Mouse (Mus musculus): ENCODE measurements around the gene Dab2ip.

Dab2ip gene

DNA sequence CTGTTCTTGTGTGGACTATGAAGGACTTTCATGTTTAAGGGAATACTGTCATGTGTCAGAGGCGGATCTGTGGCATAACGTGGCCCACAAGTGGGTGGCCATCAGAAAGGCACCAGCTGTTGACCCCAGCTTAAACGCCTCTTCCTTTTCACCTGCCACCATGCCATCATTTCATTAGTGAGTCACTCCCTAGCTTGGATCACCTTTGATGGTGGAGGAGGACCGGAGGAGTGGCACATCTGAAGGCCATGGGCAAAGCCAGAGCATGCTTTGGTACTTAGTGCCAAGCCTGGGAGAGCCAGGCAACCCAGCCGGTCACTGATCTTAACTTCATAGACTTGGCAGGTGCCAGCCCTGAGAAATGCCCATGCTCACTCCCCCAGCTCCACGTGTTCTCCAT lies 96.7 kb downstream of the Dab2ip start:
- DNase-seq (ENCODE audit: low read depth, low spot score) = no peak

DNA sequence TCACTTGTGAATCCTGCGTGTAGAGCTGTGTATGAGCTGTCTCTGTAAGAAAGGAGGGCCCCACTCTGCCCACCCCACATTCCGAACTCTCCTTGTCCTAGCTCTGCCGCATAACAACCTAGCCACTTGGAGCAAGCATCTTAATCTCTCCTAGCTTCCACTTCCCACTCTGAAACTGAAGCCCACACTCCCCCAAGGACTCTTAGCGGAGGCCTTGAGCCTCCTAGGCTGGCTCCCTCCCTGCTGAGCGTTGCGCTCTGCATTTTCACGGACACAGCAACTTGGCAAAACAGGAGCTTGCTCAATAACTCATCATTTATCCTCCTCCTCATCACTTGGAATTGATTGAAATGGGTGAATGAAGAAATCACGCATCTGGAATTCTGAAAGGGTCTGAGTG lies 97.9 kb downstream of the Dab2ip start:
- no peak for DNase-seq (ENCODE audit: low read depth, low spot score)

DNA sequence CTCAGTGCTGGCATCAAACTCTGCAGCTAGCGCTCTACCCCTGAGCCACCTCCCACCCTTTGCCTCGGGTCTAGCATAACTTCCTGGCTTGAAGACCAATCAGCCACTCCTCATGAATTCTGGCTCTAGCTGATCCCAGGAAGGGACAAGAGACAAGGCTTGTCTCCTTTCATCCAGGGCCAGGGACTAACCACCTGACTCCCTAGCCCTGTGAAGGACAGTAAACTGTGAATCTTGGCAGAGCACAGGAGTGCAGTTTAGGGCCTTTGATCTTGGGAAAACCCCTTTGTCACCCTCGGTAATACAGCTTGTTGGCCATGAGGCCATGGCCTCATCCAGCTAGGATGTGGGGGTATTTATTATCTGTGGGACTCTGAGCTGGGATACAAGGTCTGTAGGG lies 100.2 kb downstream of the Dab2ip start:
- DNase-seq (ENCODE audit: low read depth, low spot score) = no peak

DNA sequence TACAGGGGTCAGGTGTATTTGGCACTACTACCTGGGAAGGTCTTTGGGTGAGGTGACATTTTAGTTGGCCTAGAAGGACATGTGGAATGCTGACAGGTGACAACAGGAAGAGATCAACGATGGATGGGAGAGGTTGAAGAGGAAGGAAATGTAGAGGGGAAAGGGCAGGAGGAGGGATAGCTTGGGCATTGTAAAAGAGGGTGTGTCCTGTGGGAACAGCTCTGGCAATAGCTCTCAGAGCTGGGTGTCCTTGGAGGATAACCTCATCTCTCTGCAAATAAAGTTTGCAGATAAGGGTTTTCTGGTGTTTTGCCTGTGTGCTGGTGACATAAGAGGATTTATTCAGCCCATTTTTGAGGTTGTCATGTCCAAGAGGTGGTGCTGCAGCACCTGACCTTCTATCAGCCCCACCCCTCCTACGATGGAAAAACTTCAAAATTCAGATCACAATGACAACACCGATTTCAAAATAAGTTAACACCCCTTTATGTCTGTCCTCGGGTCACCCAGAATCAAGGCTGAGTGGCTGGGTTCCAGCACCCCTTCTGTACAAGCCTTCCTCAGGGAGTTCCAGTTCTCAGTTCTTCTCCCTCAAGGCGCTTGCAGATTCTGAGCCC lies 101.6 kb downstream of the Dab2ip start:
- DNase-seq (ENCODE audit: low read depth, low spot score) = no peak

DNA sequence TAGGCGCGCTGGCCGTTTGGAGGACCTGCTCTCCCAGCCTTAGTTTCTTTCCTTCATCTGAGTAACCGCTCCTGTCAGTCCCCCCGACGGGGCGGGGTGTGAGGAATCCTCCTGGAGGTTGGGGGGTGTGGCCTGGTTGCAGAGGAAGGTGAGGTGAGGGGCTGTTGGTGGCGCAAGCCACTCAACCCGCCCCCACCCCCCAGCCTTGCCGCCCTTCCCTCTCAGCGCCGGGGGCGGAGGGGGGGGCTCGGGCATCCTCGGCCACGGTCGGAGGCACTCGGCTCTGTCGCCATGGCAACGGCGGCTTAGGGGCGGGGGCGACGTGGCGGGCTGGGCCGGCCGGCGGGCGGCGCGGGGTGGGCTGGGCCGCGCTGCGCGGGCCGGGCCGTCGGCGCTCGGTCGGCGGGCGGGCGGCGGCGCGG lies 102.9 kb downstream of the Dab2ip start:
- DNase-seq (ENCODE audit: low read depth, low spot score) = peak; percentile 94

DNA sequence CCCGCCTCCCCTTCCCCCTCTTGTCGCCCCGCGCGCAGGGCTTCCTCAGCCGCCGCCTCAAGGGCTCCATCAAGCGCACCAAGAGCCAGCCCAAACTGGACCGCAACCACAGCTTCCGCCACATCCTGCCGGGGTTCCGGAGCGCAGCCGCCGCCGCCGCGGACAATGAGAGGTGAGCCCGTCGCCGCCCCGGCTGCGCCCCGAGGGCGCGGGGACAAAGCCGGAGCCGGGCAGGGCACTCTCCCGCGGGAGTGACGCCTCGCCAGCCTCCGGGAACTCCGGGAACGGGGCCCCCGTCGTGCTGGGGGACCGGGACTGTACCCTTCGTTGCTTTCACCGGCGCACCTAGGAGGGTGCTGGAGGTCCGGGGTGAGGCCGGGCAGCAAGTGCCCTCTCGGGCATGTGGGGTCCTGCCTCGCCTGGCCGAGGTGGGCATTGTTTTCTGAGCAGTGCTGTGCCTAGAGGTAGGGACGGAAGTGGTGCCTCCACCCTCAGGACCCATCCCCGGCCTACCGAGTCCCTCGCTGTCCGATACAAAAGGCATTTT lies 103.5 kb downstream of the Dab2ip start:
- DNase-seq (ENCODE audit: low read depth, low spot score) = peak; percentile 64

DNA sequence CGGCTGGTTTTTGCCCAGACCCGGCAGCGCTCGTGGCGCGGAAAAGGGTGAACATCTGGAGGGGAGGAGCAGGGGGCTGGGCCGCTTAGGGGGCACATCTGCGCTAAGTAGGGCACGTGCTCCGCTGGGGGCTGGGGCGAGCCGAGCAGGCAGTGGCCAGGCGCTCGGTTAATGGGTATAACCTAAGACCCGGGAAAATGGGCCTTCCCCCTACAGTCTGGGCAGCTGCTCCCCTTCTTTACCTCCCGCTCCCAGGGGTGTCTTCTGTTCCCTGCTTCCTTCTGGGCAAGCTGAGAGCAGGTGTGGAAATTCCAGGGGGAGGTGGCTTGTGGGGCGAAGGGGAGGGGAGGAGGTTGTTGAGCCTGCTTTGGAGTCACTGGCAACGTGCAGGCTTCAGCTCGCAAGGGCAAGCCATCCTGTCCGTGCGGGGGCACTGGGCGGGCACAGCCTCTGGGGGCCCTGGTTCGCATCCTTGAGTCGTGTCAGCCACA lies 104.0 kb downstream of the Dab2ip start:
- DNase-seq (ENCODE audit: low read depth, low spot score) = peak; percentile 72

DNA sequence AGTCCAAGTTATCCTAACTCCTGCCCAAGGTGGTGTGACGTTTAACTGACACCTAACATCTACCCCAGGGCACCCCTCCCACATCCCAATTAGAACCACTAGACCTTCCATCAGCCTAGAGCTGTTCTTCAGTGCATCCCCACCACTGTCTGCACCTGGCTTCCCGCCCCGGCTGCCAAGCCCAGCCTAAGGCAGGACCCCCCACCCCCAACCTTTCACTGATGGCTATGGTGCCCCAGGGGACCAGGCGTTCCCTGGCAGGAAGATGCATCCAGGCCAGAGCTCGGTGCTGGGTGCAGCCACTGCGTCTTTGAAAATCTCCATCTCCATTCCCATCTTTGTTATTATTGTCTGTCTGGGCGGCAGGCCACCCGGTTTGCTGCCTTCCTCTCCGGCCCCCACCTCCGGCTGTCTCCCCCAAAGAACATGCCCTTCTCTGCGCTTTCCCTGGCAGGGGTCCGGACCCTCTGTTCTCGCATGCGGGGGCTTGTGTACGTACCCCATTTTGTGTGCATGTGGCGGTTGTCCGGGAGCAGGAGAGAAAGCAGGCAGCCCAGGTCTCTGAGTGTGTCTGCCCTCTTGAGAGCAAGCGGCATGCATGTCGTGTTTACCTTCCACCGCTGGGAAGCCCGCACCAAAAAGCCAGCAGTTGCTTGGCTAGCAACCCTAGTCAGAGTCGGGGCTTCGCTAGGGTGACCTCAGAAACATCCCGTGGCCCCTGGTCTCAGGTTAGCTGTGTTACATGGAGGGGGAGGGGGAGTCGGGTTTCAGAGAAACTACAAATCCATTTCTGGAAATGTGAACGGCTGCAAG lies 104.9 kb downstream of the Dab2ip start:
- peak; percentile 45 for DNase-seq (ENCODE audit: low read depth, low spot score)

DNA sequence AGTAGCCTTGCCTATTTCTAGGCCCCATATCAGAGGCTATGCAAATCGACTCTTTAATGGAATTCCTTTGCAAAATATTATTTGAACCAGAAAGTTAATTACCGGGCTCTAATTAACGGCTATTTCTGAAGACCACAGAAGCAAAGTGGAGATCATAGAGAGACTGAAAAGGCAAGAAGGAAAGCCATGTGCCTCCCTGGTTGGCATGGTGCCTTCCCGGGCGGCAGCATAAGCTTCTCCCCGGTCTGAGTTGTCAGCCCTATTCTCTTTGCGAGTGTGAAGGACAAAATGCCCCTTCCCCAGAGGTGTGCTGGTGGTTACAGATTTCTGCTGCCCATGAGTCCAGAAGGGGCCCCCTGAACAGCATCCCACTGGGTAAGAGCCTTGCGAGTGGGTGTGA lies 109.7 kb downstream of the Dab2ip start:
- no peak for DNase-seq (ENCODE audit: low read depth, low spot score)

DNA sequence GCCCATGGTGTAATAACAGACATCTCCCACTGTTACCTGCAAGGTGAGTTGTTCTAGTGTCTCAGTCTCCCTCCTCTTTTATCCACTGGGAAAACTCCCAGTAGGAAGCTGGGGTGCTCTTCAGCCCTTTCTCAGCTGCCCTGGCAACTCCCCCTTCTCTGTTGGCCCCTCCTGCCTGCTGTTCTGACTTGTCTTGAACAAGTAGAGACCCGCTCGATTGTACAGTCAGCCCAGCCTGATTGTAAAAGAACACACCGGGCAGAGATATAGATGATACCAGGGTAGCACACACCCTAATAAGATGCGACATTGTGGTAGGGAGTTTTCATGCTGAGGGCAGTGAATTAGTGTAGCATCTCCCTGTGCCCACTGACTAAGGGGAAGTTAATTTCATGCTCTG lies 111.2 kb downstream of the Dab2ip start:
- no peak for DNase-seq (ENCODE audit: low read depth, low spot score)

DNA sequence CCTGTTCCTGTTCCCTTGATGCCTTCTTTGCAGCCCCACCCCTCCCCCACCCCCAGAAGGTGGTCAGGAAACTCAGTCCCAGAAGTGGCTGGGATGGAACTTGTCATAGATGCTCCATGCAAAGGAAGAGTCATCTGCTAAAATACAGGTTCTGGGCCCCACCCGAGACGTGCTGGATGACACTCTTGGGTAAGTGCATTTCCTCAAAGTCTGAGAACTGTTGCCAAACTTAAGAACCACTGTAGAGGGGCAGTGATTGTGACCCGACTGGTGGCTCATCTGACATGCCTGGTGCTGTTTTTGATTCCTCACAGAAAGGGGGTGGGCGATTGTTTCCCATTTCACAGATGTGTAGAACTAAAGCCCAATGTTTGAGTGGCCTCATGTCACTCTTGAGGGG lies 111.7 kb downstream of the Dab2ip start:
- no peak for DNase-seq (ENCODE audit: low read depth, low spot score)

DNA sequence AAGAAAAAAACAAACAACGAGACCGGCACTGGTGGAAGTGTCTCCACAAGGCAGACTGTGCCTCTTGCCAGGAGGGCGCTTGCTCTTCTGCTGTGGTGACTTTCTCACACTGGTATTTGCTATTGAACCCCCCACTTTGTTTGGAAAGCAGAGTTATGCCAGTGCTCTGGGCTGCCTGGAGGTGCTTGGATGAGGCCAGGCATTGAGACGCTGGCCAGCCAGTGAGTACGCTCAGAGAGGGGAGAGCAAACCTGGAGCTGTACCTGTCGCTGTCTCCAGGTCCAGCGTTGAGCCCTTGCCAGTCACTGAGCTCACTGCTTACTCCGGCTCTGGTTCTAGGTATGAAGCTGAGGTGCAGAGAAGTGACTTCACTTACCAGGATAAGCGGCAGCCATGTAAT lies 112.2 kb downstream of the Dab2ip start:
- no peak for DNase-seq (ENCODE audit: low read depth, low spot score)

DNA sequence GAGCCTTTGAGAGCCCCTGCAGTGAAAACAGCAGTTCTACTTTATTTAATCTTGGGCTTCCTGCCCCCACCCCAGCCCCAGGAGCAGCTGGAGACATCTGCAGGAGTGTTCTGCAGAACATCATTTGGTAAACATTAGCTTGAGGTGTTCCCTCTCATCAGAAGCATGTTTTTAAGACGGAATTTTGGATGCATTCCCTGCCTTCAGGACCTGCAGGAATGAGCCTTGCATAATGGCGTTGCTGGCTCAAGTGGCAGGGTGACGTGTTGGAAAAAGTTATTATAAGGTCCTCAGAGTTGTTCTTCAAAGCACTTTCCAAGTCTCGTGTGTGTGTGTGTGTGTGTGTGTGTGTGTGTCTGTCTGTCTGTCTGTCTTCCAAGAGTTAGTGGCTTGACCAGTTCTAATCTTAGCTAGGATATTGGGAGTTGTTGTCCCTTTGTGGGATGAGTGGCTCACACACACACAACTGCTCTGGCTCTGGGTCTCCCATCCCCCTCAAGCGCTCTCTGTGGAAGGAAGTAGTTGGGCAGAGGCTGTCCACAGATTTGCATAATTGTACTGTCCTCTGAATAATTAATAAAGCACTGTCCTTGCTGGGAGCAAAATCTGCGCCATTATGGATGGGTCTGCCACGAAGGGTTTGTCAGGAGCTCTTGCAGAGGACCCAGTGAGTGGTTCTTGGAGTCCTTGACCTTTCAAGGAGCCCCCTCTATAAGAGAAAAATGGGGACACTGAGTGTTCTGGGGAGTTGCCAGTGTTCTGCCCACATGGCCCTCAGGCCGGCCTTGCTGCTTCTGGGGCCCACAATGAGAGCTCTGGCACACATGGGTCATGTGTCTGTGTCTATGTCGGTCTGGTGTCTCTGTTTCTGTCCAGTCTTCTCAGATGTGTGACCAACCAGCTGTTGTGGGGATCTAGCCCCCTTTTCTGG lies 114.2 kb downstream of the Dab2ip start:
- no peak for DNase-seq (ENCODE audit: low read depth, low spot score)

DNA sequence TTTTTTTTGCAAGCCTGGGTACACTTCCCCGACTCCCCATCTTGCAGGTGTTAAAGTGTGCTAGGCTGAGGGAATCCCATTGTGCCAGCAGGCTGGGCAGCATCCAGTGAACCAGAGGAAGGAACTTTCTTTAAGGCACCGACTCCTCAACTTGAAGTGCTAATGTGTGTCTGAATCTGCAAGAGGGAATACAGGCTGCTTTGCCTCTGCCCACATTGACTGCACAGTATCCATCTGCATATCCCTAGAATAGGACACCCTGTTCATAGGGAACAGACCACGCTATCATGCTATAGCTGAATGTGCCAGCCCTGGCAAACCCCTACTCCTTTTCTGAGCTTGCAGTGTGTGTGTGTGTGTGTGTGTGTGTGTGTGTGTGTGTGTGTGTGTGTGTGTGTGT lies 115.1 kb downstream of the Dab2ip start:
- DNase-seq (ENCODE audit: low read depth, low spot score) = no peak

DNA sequence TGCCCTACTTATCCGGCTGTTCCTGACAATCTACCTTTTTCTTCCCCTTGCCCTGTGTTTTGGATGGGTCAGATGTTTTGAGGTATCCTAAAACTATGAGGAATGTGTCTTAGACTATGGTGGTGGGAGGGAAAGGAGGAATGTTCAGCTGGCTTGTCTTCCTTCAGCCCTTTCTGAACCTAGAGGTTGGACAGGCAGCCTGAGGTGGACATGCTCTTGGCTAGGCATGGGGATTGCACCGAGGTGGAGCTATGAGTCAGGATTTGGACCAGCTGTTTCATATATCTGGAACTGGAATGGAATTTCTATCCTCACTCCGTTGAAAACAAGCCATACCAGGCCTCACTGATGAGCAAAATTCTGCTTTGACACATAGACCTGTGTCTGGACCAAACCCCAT lies 115.9 kb downstream of the Dab2ip start:
- DNase-seq (ENCODE audit: low read depth, low spot score) = no peak

DNA sequence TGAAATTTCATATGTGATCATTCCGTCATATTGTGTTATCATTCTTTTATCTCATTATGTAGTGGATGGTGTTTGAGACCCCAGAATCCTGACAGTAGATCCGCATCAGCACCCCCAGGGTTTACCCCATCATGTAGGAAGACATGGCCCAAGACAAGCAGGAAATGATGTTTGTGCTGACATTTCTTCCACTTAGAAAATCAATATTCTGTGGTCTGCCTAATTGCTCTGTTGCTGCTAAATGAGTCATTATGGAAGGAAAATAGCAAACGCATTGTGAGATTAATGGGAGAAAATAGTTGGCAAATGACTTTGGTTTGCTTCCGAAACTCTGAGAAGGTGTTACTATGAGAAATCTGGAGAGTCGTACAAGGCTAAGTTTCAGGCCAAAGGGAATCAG lies 116.4 kb downstream of the Dab2ip start:
- no peak for DNase-seq (ENCODE audit: low read depth, low spot score)

DNA sequence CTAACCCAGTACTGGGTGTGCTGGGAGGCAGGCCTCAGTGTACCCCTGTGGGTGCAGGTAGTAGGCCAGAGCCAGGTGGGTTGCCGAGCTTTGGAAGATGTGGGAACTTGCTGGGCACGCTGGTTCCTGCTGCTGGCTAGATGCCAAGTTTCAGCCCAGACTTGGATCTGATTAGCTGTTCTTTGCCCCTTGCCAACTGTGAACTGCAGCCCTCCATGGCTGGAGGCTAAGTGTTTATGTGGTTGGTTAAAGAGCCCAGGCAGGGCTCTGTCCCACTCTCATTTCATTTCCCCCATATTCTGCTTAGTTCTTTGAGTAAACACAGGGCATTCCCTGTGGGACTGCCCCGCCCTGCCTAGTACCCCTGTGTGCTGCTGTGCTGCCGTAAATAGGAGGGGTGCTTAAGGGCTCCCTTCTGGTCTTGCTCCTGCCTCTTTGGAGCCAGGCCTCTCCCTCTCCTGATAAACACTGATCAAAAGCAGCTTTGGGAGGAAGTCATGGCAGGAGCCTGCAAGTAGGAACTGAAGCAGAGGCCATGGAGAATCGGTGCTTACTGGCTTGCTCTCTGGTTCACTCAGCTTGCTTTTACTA lies 118.1 kb downstream of the Dab2ip start:
- no peak for DNase-seq (ENCODE audit: low read depth, low spot score)

DNA sequence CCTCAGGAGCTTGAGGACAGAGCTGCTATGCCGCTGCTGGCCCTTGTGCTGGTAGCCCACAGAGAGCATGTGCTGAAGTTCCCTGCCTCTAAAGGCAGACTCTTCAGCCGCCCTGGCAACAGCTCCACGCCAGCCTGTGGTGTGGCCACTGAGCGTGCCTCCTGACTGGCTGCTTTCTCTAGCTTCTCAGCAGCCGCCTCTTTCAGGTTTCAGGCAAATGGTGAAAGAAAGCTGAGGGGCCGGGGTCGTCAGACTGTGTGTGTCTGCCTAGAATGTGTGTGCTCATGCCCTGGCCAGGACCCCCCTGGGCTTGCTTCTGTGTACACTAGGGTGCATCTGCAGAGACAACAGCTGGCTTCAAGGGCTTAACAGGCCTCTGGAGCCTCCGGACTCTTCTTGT lies 119.8 kb downstream of the Dab2ip start:
- DNase-seq (ENCODE audit: low read depth, low spot score) = no peak

DNA sequence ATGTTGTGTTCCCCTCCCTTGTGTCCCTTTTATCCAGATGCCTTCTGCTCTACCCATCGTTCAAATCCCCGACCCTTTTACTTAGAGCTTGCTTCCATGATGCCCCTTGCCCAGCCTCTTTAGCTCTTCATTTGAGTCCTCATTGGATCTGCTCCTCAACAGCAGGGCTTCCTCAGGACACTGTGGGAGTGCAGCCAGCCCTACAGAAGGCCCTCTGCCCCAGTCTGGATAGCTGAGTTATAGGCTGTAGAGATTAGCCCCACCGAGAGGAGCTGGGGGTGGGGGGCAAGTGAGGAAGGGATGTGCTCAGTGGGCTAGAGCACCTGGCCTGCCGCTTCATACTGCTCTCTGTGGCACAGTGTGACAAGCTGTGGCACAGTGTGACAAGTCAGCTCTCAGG lies 120.4 kb downstream of the Dab2ip start:
- no peak for DNase-seq (ENCODE audit: low read depth, low spot score)

DNA sequence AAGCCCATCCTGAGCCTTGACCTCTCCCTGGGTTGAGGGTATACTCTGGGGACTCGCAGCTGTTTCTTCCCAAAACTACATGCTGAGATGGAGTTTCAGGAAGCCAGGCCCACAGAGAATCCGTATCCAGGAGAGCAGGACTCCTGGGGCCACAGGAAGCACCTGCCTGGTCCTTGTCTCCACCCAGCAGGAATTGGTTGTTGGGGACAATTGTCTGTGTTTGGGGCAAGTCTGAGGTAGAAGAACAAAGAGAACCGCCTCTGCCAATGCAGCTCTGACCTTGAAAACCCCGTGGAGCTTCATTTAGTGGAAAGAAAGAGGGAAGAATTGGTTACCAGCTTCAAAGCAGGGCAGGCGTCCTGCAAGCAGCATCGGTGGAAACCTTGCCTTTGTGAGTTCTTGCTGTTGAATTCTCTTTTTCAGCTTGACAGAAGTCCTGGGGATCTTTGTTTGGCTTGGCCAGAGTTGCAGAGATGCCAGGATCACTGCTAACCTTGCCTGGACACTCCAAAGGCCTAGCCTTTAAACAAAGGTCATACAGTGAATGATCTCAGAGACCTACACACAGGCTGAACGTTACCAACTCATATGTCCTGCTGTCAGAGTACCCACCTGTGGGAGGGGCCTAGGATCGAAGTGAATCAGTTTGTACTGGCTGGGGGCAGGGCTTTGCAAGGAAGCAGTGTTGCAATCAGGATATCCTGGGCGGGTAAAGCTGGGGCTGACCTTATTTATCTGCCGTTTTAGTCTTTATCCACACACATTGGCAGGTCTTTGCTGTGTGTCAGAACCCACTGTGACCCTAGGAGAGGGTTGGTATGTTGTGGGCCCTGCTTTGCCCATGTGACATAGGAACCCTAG lies 122.0 kb downstream of the Dab2ip start:
- DNase-seq (ENCODE audit: low read depth, low spot score) = peak; percentile 94

DNA sequence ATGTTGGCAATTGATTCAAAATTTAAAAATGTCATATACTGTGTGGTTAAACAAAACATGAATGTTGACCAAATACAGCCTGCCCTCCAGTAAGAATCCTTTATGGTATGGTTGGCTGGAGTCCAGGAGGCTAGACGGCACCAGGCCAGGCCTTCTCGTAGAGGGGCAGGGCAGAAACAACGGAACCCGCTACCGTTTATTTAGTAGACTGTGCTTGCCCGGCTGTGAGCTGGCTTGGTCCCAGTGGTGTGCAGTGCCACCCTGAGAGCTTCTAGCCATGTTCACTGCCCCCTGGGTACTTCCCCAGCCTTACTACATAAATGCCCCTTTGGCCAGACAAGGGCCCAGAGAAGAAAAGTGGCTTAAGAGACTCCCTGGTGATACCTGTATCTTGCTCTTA lies 122.8 kb downstream of the Dab2ip start:
- DNase-seq (ENCODE audit: low read depth, low spot score) = no peak
